Mouse (Mus musculus) erythroblast, embryonic 14.5 days (primary cell): ENCODE measurements around the gene Serpini1. TPM values are rescaled to one million over a fixed set of nuclear protein-coding genes. Genes with fewer than 3 reads are reported as not detected.

Experiments
- H3K27me3 ChIP-seq: 2 replicates; pipeline ENCODE4 v1.6.1; 2012; ENCODE audit warnings: inconsistent platforms; ENCODE audit not compliant: control insufficient read depth
- H3K36me3 ChIP-seq: 2 replicates; pipeline ENCODE4 v1.6.1; 2012; ENCODE audit warnings: mild to moderate bottlenecking, inconsistent platforms; ENCODE audit not compliant: control insufficient read depth
- H3K4me1 ChIP-seq: 2 replicates; pipeline ENCODE4 v1.6.1; 2012; ENCODE audit warnings: inconsistent platforms; ENCODE audit not compliant: control insufficient read depth
- H3K4me3 ChIP-seq: replicated peaks from 2 replicates; pipeline ENCODE3; 2012; ENCODE audit warnings: moderate library complexity, mild to moderate bottlenecking, inconsistent platforms
- H3K9me3 ChIP-seq: 2 replicates; pipeline ENCODE4 v1.6.1; 2012; ENCODE audit warnings: low read length, inconsistent platforms, mixed read lengths; ENCODE audit not compliant: control insufficient read depth
- GATA1 ChIP-seq: IDR thresholded peaks from 2 replicates; pipeline ENCODE4 v1.6.1; 2012; ENCODE audit warnings: low read length, inconsistent platforms, mixed read lengths
- TAL1 ChIP-seq: IDR thresholded peaks from 3 replicates; pipeline ENCODE4 v1.6.1; 2012; ENCODE audit warnings: low read length, inconsistent platforms, mixed read lengths
- polyA plus RNA-seq: library from polyadenylated mRNA; stranded (reverse); fragments of >175 nt; gene quantifications from 2 replicates; pipeline ENCODE4 v1.2.3, GENCODE M21; 2012

The Serpini1 gene
- polyA plus RNA-seq, 1 experiment = not detected

DNA sequence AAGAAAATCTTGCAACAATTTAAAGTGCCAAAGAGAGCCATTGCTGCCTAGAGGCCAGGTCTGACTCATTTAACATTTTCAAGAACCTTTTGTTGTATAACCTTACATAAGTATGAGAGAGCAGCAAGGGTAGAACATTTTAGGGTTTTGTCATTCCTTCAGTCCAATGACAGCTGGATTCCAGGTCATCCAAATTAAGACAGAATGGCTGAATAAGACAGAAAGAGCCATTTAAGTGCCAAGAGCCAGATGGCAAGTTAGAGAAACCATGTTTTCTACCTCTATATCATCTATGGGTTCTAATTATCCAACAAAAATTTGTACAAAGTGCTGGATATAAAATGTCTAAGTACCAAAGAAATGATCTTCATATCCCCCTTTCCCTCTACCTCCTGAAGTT is 6.1 kb upstream of the Serpini1 start:
- Histone ChIP-seq H3K27me3 (no peaks in the 10 kb centered on the region), H3K36me3 (peaks cover 9% of the 10 kb centered on the region), H3K4me1 (peaks cover 43% of the 10 kb centered on the region), H3K4me3 (no peak overlapping the region), H3K9me3 (no peaks in the 10 kb centered on the region)
- no peak for TF ChIP-seq GATA1
- TF ChIP-seq TAL1 = no peak

DNA sequence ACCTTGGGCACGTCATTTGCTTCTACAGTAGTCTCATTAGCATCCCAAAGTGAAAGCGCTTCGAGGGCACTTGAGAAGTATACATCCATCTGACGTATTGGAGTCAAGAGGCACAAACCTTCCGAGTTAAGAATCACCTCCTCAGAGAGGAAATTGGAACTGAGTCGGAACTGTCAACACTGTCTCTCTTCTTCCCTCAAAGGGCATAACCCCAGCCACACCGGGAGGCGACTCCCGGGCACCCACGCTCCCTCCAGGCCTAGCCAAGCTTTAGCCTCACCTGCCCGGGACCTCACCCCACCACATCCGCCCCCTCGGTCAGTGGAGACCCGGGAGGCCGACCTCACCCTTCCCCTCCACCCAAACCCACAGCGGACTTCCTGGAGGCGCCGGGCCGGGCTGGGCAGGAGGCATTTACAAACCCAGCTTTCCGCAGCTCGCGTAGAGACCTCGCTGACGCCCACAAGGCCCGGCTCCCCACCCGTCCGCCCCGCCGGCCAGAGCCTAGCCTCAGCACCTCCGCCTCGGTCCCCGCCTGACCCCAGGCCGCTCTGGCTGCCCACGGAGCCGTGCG is 1.1 kb upstream of the Serpini1 start:
- peak overlapping the region; percentile 98 for H3K4me3 ChIP-seq
- H3K4me1 ChIP-seq = peaks cover 43% of the 10 kb centered on the region
- peaks cover 5% of the 10 kb centered on the region for H3K36me3 ChIP-seq
- no peak for TF ChIP-seq GATA1
- TF ChIP-seq TAL1 = no peak
- H3K27me3 ChIP-seq = peaks cover 13% of the 10 kb centered on the region
- no peaks in the 10 kb centered on the region for H3K9me3 ChIP-seq

DNA sequence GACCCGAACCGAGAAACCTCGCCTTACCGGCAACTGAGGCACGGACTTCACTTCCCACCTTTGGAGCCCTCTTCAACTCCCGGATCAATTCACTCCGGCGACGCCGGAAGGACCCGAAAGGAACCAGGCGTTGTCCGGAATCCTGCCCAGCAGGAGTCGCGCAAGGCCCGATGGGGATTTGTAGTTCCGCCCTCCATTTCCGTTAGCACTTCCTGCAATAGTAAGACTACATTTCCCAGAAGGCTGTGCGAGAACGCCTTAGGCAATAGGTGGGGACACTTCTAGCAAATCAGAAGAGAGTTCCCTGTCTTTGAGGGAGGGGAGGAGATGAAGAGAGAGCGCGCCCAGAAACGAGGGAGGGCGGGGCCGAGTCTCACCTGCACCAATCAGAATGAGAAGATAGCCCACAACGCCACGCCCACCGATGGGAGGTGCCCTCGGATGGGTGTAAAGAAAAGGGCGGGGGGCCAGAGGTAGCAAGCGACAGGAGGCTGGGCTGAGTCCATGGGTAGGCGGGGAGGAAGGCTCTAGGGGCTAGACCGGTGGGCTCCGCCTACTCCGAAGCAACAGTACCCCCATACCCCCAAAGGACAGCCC is 554 bp upstream of the Serpini1 start, which contains the start of gene Pdcd10:
Pdcd10 (minus strand) TSS at position 162 of the 597 bp plus-strand sequence.
- Histone ChIP-seq H3K9me3 (no peaks in the 10 kb centered on the region), H3K36me3 (peaks cover 5% of the 10 kb centered on the region), H3K4me3 (peak within 1 kb of the TSS; percentile 98), H3K27me3 (peaks cover 13% of the 10 kb centered on the region), H3K4me1 (peaks cover 41% of the 10 kb centered on the region)
- TF ChIP-seq TAL1 (no peak), GATA1 (no peak)

DNA sequence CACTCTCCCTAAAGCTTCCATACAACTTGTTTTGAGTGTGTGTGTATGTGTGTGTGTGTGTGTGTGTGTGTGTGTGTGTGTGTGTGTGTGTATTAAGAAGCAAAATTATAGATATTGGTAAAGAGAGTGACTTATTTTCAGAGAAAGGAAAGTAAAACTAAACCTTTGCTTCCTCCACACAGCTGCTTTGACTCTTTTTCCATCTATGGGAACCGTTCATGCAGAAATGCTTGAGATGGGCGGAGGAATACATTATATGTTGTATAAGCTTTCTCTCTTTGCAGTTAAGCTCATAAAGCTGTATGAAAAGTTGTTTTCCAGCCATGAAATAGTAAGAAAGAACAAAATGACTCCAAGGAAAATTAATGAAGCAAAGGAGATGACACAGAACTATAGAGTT is 16.7 kb downstream of the Serpini1 start:
- TF ChIP-seq TAL1 = no peak
- no peak for TF ChIP-seq GATA1
- no peaks in the 10 kb centered on the region for H3K27me3 ChIP-seq
- H3K9me3 ChIP-seq = no peaks in the 10 kb centered on the region
- H3K36me3 ChIP-seq = no peaks in the 10 kb centered on the region
- H3K4me3 ChIP-seq = no peak overlapping the region
- H3K4me1 ChIP-seq = no peaks in the 10 kb centered on the region

DNA sequence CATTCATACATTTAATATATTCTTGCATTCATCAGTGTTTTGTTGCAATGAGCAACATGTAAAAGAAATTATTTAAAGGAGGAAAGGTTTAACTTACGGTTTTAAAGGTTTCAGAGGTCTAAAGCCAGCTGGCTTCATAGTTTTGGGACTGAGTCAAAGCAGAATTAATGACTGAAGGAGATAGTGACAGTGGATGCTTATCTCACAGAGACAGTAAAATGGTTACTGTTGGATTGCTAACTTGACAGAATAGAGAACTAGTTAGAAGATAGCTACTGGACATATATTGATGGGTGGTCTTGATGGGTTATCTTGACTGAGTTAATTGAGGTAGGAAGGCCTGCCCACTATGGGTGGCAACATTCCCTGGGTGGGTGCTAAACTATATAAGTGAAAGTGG is 18.2 kb downstream of the Serpini1 start:
- TF ChIP-seq GATA1 (no peak), TAL1 (no peak)
- Histone ChIP-seq H3K4me3 (no peak overlapping the region), H3K9me3 (no peaks in the 10 kb centered on the region), H3K27me3 (no peaks in the 10 kb centered on the region), H3K36me3 (no peaks in the 10 kb centered on the region), H3K4me1 (no peaks in the 10 kb centered on the region)

DNA sequence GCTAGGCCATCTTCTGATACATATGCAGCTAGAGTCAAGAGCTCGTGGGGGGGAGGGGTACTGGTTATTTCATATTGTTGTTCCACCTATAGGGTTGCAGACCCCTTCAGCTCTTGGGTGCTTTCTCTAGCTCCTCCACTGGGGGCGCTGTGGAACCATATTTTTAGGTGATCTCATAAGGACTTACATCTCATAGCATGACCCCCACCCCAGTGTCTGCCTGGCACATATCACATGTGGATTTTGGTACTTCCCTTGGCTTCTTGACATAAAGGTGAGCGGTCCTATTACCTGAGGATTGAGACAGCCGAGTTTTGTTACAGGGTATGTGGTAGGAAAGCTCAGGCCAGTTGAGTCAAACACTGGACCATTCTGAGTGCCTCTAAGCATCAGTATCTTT is 22.0 kb downstream of the Serpini1 start:
- Histone ChIP-seq H3K4me1 (no peaks in the 10 kb centered on the region), H3K9me3 (no peaks in the 10 kb centered on the region), H3K36me3 (no peaks in the 10 kb centered on the region), H3K27me3 (no peaks in the 10 kb centered on the region), H3K4me3 (no peak overlapping the region)
- TF ChIP-seq TAL1 = no peak
- TF ChIP-seq GATA1 = no peak

DNA sequence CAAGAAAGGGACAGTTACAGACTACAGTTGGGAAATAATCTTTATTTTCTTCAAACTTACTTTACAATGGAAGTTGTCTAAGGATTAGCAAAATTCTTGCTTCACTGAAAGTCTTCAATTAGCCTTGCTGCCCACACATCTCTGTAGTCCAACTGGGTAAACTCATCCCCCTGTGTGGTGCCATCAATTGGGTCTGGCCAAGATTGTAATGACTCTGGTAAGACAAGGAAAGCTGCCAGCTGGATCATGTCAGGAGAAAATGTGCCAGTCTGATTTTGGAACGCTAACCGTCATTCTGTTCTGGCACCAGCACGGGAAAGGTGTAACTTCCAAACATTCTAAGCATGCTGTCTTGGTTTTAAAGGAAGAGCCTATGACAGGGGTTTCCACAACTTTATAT is 25.9 kb downstream of the Serpini1 start:
- H3K27me3 ChIP-seq = no peaks in the 10 kb centered on the region
- H3K36me3 ChIP-seq = no peaks in the 10 kb centered on the region
- H3K4me3 ChIP-seq = no peak overlapping the region
- no peaks in the 10 kb centered on the region for H3K9me3 ChIP-seq
- TF ChIP-seq TAL1 = no peak
- no peak for TF ChIP-seq GATA1
- no peaks in the 10 kb centered on the region for H3K4me1 ChIP-seq

DNA sequence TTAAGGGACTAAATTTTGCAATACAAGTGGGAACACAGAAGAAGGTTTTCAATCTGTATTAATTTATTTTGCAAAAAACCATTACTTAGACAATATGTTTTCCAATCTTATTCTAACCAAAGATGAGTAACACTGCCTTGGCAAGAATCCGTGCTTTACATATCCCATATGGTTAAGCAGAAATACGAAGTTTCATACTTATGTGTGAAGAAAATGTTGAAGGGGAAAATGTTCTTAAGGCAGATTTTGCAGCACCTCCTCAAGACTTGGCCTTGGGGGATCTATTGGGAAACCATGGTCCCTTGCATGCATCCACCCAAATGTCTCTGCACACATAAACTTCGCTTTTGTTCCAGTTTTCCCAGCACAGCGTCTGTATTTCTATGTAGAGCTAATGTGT is 27.6 kb downstream of the Serpini1 start:
- no peaks in the 10 kb centered on the region for H3K9me3 ChIP-seq
- no peak overlapping the region for H3K4me3 ChIP-seq
- no peaks in the 10 kb centered on the region for H3K27me3 ChIP-seq
- H3K4me1 ChIP-seq = no peaks in the 10 kb centered on the region
- TF ChIP-seq TAL1 = no peak
- H3K36me3 ChIP-seq = no peaks in the 10 kb centered on the region

DNA sequence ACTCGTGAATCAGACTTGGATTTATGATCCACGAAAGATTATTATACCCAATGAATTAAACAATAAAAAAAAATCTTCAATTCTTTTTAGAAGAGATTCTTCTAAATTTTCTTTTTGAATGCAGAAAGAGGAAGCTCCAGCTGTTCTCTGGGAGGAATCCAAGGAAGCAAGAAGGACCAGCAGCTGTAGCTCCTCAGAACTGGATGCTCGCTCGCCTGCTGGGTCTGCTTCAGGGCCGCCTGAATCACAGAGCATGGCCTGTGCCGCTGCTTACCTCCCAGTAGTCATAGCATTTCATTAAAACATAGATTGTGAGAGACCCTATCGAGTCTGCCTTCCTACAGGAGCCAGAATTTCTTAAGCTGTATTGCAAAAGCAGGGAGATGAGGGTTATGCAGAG is 53.7 kb downstream of the Serpini1 start:
- no peaks in the 10 kb centered on the region for H3K9me3 ChIP-seq
- no peaks in the 10 kb centered on the region for H3K4me1 ChIP-seq
- no peaks in the 10 kb centered on the region for H3K36me3 ChIP-seq
- TF ChIP-seq GATA1 = no peak
- TF ChIP-seq TAL1 = no peak
- H3K4me3 ChIP-seq = no peak overlapping the region
- H3K27me3 ChIP-seq = no peaks in the 10 kb centered on the region

DNA sequence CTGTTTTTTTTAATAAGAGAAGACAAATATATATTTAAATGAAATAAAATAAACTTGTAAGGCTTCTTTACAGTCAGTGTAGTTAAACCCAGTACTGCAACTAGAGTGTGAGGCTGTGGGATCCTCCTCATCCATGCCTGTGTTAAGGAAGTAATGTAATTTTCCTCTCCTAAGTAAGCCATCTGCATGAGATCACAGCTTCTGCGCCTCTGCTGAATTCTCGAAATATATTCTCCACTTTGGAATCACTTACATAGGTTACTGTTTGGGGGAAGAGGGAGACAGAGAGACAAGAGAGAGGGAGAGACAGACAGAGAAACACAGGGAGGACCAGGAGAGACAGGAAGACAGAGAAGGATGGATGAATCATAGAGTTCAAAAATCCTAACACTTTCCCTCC is 67.3 kb downstream of the Serpini1 start:
- Histone ChIP-seq H3K4me3 (no peak overlapping the region), H3K4me1 (no peaks in the 10 kb centered on the region), H3K27me3 (no peaks in the 10 kb centered on the region), H3K36me3 (no peaks in the 10 kb centered on the region), H3K9me3 (no peaks in the 10 kb centered on the region)
- no peak for TF ChIP-seq GATA1
- TF ChIP-seq TAL1 = no peak
